Mouse (Mus musculus) fibroblast of lung, adult 2 months (primary cell): ENCODE results near the gene Phldb1.
A peak's percentile ranks its signal among the peaks of the same experiment; 100 is the strongest.
"Not testable (repeated sequence)": the region's sequence is repeated elsewhere in the genome, so short reads cannot be mapped to it uniquely, and the experiment has no call there.

Experiments used
- DNase-seq: peaks from one replicate; pipeline ENCODE4 v3.0.0-alpha.2; 2011; ENCODE audit warnings: low read depth

Phldb1 gene

DNA sequence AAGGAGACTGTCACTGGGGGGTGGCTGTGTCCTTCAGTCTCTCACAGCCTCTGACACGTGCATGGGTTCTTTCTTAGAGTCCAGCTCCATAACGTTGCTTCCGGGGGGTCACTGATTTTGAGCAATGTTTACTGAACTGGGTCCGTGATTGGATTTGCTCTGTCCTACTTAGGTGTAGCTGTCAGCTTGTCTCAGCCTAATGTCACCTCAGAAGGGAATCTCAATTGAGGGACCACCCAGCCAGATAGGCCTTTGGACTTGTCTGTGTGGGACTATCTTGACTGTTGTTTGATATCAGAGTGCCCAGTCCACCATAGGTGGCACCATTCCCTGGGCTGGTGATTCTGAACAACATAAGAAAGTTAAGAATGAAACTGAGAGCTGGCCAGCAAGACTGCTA, 81.1 kb downstream of the Phldb1 start:
- DNase-seq: no peak

DNA sequence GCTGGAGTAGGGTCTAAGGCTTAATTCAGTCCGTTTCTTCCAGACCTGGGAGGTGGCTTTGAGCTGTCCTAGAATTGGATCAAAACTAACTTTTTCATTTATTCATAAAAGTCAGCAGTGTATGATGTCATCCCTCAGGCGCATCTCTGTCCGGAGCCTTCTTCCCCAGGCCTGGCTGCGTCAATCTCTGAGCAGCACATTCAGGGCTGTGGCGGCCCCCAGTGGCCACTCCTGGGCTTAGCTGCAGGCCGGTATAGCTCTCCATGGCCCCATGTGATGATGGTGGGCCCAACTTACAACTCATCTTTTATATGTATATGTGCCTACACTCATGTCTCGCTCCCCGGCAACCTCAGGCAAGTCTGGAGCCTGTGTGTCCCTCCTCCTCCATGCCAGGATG, 83.0 kb downstream of the Phldb1 start:
- DNase-seq: peak; percentile 29

DNA sequence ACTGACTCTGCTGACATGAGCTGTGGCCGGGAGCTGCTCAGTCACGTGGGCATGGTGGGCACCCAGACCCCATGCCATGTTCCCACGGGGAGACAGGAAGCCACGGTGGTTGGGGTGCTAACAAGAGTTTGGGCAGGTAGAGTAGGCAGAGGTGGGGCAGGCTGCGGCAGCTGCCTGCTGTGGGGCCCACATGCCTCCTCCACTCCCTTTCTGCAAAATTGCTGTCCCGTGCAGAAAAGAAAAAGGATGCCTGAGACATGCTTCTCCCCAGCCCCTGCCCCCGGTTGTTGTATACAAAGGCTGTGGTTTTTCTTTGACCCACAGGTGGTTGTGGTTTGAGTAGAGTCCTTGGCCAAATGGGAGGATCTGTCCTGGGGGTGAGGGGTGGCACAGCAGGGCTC, 86.1 kb downstream of the Phldb1 start:
- no peak for DNase-seq

DNA sequence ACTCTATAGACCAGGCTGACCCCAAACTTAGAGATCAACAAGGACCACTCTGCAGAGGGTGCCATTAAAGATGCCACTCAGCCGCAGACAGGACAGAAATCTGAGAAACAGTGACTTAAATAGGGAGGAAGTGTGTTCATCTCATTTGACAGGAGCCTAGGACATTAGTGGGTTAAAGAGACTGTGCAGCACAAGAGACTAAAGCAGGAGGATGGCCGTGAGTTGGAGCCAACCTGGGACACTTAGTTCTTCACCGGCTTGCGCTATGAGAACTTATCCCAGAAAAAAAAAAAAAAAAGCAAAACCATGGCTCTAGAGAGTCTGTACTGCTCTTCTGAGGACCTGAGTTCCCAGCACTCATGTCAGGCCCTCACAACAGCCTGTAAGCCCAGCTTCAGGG, 87.3 kb downstream of the Phldb1 start:
- no peak for DNase-seq

DNA sequence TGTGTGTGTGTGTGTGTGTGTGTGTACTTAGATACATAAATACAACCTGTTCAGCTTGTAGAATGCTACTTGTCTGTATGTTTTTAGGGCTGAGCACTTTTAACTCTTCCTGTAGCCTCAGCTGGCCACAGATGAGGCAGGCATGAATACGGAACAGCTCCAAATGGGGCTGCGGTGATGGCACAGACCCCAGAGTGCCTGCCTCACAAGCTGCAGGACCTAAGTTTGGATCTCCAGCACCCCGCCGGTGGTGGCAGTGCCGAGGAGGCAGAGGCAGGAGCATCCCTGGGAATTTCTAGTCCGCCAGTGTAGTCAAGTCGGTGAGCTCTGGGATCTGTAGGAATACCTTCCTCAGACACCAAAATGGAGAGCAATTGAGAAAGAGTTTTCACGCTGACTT, 88.0 kb downstream of the Phldb1 start:
- no peak for DNase-seq

DNA sequence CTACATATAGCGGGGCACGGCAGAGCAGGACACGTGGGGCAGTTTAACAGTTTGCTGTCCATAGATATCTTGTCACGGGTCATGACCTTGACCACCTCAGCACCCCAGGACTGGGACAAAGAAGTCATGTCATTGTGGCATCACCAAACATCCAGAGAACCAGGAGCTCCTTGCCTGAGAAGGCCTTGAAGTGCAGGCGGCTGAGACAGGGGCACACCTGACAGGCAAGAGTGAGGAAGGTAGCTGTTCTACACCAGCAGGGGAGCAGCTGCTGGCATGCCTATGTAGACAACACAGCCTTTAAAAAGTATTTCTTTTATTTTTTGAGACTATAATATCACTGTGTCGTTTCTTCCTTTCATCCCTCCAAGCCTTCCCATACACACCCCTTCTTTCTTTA, 88.6 kb downstream of the Phldb1 start:
- no peak for DNase-seq

DNA sequence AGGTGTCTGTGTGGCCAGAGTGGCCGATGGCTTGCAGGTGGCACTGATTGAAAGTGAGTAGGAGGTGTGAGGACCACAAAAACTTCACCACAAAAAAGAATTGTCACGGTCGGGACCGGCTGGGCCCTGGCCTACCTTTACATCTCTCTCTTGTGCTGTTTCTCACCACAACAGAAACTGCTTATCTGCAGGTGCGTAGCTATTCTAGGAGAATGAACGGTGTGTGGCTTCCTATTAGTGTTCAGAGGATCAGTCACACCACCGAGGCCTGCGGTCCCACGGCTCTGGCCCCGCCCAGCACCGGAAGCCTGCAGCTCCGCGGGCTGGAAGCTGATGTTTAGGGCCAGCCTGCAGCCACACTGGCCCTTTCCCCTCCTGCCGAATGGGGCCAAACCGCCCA, 89.1 kb downstream of the Phldb1 start:
- DNase-seq: no peak

DNA sequence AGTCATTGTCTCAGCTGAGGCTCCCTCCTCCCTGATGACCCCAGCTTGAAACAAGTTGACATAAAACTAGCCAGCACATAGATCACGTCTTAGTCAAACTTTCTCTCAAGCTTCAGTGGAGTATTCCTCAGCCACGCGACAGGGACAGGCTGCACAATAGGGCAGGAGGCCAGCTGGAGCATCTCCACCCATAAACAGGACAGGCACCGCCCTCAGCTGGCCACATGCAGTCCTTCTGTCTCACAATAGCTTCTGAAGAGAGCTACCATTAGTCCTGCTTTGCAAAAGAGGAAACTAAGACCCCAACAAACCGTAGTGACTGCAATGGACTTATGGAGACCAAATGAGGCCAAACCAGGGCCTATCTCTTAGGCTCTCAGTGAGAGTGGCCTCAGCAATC, 89.5 kb downstream of the Phldb1 start:
- no peak for DNase-seq

DNA sequence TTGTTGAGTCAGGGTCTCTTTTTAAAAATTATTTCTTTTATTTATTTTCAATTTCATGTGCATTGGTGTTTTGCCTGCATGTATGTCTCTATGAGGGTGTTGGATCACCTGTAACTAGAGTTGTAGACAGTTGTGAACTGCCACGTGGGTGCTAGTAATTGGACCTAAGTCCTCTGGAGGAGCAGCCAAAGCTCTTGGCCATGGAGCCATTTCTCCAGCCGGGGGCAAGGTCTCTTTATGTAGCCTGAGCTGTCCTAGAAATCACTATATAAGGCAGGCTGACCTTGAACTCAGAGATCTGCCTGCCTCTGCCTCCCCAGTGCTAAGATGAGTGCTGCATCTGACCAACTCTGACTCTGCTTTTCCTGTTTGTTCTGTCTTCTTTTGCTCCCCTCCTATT, 90.8 kb downstream of the Phldb1 start:
- no peak for DNase-seq

DNA sequence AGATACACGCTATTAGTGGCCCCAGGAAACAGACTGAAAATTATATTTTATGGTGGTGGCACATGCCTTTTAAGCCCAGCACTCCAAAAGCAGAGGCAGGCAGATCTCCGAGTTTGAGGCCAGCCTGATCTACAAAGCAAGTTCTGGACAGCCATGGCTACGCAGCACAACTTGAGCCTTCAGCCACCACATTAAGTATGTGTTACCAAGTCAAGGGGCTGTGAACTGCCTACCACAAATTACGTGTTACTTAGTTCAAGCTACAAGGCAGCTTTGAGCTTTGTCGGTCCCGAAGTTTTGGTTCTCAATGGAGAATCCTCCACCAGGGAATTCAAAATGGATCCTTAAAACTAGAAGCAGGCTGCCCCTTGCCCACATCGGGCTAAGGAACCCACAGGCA, 91.9 kb downstream of the Phldb1 start:
- no peak for DNase-seq

DNA sequence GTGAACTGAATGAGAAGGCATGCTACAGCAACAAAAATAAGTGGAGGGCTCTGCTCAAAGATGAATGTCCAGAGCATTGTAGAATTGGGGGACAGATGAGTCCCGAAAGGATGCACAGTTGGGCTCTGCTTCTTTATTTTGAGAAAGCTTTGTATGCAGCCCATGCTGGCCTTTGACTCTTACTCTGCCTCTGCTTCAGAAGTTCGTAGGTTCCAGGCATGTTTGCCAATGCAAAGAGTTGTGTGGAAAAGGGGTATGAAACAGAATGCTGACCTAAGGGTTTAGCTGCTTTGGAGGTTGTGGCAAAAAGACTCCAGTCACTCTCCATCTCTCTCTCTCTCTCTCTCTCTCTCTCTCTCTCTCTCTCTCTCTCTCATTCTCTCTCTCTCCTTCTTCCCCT, 93.4 kb downstream of the Phldb1 start:
- no peak for DNase-seq

DNA sequence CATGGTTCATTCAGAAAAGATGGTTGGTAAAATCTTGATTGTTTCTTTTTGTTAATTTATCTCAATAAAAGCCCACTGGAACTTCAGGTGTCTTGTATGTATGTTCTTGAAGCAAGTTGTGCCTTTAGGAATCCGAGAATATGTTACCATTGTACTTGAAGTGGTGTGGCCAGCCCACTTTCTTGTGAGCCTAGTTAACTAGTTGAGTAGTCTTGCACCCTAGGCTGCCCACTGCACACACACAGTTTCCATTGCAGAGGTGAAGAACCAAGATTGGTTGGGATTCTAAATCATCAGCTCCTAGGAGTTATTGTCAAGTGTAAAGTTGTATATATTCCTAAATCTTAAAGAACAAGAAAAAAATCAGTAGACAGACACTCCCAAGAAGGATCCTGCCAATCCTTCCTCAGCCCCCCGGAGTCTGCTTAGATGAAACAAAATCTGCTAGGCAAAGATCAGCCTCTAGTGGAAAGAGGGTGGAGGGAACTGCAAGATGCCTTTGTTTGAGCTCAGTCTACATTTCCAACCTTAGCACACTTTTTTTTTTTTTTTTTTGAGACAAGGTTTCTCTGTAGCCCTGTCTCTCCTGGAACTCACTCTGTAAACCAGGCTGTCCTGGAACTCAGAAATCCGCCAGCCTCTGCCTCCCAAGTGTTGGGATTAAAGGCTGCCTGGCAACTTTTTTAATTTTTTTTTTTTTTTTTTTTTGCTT, 94.2 kb downstream of the Phldb1 start:
- DNase-seq: no peak

DNA sequence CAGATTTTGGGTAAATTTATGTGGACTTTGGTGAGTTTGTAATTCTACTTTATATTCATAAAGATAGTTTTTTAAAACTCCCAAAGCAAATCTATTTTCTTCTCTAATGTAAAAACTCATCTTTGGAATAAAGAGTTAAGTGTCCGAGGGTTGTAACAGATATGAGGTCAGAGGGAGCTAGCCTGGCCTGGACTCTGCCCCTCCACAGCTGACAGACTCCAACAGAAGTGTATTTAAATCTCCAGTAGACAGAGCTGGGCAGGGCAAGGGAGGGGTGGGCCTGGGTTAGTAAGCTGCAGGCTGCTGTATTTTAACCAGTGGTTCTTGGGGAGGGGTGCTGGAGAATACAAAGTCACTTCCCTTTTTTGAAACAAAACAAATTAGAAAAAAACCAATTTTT, 95.0 kb downstream of the Phldb1 start:
- DNase-seq: not testable (repeated sequence)

DNA sequence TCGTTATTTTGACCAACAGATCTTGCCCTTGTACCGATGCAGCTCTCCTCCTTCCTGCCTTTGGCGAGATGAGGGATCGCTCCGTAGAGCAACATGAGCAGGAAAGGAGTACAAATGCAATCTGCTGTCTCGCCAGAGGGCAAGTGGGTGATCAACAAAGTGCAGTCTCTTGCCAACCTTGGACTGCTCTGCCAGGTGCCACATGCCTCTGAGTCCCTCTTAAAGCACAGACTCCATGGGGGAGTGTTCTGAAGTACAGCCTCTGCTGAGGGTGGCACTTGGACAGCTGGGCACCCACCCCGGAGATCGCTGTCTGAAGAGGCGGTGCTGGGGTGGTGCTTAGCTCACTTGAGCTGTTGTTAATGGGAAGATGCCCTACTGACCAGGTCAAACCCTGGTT, 96.3 kb downstream of the Phldb1 start:
- not testable (repeated sequence) for DNase-seq

DNA sequence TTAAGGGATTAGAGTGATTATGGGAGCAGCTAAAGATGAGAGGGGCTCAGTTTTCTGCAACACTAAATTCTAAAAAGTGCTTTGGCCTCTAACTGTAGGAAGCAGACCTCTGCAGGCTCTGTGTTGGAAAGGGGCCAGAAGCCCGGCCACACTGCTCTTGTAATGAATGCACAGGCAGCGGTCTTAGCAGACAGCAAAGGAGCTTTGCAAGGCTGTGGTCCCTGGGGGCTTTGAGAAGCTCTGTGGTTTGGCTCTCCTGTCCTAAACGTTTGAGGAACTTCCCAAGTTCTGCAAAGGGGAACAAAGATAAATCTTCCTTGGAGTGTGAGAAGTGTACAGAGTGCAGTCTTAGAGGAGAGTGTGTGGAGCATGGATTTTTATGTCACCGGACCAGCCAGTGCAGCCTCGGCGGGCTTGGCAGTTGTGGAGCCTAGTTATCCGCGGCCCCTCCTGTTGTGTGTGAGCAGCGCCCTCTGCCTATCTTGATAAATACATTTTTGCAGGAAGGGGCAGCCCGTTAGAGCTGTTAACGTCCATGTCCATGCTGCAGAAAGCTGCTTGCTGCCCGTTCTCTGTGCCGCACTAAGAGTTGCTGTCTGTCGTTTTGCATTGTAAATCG, 97.3 kb downstream of the Phldb1 start:
- no peak for DNase-seq
